Mouse (Mus musculus): ENCODE data around the gene Klhl5. TPM values are rescaled to one million over a fixed set of nuclear protein-coding genes. Genes with fewer than 3 reads are reported as not detected.
A peak's percentile ranks its signal among the peaks of the same experiment; 100 is the strongest.

Gene Klhl5
- polyA plus RNA-seq, 1 experiment: 25.2 TPM

DNA sequence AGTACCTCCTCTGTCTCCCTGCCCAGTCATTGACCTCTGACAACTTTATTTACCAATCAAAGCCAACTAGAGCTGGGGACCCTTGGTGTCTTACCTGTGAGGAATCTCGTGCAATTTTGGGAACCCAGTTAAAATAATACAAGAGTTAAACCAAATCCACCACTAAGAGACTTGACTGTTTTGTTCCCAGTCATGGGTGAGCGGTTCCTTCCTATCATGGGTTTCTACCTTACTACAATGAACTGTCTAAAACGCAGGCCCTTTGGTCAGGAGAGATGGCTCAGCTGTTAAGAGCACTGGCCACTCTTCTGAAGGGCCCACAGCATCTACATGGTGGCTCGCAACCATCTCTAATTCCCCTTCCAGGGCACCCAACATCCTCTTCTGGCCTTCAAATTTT, 25.5 kb upstream of the Klhl5 start:
- H3K27me3 ChIP-seq (replicated peaks; ENCODE audit: control insufficient read depth, insufficient read depth, low read length): no peaks in the 10 kb centered on the region; the same call in 1 of the 2 replicates
- H3K36me3 ChIP-seq (ENCODE audit: control insufficient read depth, insufficient read depth, low read length): no peaks in the 10 kb centered on the region
- 58% methylated on average over 4 of the region's 4 CpGs for WGBS
- no peak for TF ChIP-seq CTCF (conservative IDR thresholded peaks at IDR 0.05; ENCODE audit: insufficient read depth, insufficient read length, low read depth, low read length)
- no peak for TF ChIP-seq POLR2A (IDR thresholded peaks at IDR 0.05; ENCODE audit: low read depth, low read length)
- no peak overlapping the region for H3K4me3 ChIP-seq (ENCODE audit: insufficient read depth, low read depth, low read length)
- peak; percentile 56 for DNase-seq
- no peak overlapping the region for H3K27ac ChIP-seq (ENCODE audit: insufficient read depth, low read depth, low read length)
- H3K4me1 ChIP-seq (ENCODE audit: control insufficient read depth, insufficient read depth, low read length): no peaks in the 10 kb centered on the region

GRCm38 (mm10) chr5:65086522-65086921, 20.8 kb upstream of the Klhl5 start:
- Histone ChIP-seq H3K4me1 (ENCODE audit: control insufficient read depth, insufficient read depth, low read length) (no peaks in the 10 kb centered on the region), H3K27ac (ENCODE audit: insufficient read depth, low read depth, low read length) (peak overlapping the region; percentile 70; the same call in 1 of the 2 replicates), H3K4me3 (ENCODE audit: insufficient read depth, low read depth, low read length) (no peak overlapping the region), H3K36me3 (ENCODE audit: control insufficient read depth, insufficient read depth, low read length) (no peaks in the 10 kb centered on the region), H3K27me3 (replicated peaks; ENCODE audit: control insufficient read depth, insufficient read depth, low read length) (no peaks in the 10 kb centered on the region)
- peak; percentile 92 for DNase-seq
- TF ChIP-seq POLR2A (IDR thresholded peaks at IDR 0.05; ENCODE audit: low read depth, low read length) (no peak), CTCF (conservative IDR thresholded peaks at IDR 0.05; ENCODE audit: insufficient read depth, insufficient read length, low read depth, low read length) (no peak)
- 33% methylated on average over 6 of the region's 6 CpGs for WGBS

DNA sequence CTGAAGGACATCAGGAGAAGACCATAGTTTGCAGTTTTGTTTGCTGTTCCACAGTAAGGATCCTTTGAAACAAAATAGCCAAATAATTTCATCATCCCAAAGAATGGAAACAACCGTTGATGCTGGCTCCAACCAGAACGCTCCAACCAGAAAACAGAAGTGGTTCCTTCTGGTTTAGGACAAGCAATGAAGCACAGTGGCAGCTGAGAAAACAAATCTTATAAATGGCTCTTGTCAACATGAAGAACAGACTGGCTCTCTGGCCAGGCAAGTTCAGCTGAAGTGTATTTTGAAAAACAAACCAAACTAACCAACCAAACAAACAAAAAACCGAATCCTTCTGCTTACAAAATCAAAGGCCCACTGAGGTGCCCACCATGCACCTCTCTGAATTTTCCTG, 17.6 kb upstream of the Klhl5 start:
- Histone ChIP-seq H3K4me1 (ENCODE audit: control insufficient read depth, insufficient read depth, low read length) (no peaks in the 10 kb centered on the region), H3K27me3 (replicated peaks; ENCODE audit: control insufficient read depth, insufficient read depth, low read length) (no peaks in the 10 kb centered on the region), H3K27ac (ENCODE audit: insufficient read depth, low read depth, low read length) (no peak overlapping the region), H3K4me3 (ENCODE audit: insufficient read depth, low read depth, low read length) (no peak overlapping the region), H3K36me3 (ENCODE audit: control insufficient read depth, insufficient read depth, low read length) (no peaks in the 10 kb centered on the region)
- WGBS: 56% methylated on average over 3 of the region's 3 CpGs
- DNase-seq: no peak
- TF ChIP-seq POLR2A (IDR thresholded peaks at IDR 0.05; ENCODE audit: low read depth, low read length) (no peak), CTCF (conservative IDR thresholded peaks at IDR 0.05; ENCODE audit: insufficient read depth, insufficient read length, low read depth, low read length) (no peak)

- no peaks in the 10 kb centered on the region for H3K36me3 ChIP-seq (ENCODE audit: control insufficient read depth, insufficient read depth, low read length)
- no peaks in the 10 kb centered on the region for H3K27me3 ChIP-seq (replicated peaks; ENCODE audit: control insufficient read depth, insufficient read depth, low read length)
- no peak for DNase-seq
- 73% methylated on average over 11 of the region's 11 CpGs for WGBS
- no peak overlapping the region for H3K27ac ChIP-seq (ENCODE audit: insufficient read depth, low read depth, low read length)
- TF ChIP-seq CTCF (conservative IDR thresholded peaks at IDR 0.05; ENCODE audit: insufficient read depth, insufficient read length, low read depth, low read length): no peak
- TF ChIP-seq POLR2A (IDR thresholded peaks at IDR 0.05; ENCODE audit: low read depth, low read length): no peak
- no peaks in the 10 kb centered on the region for H3K4me1 ChIP-seq (ENCODE audit: control insufficient read depth, insufficient read depth, low read length)
- H3K4me3 ChIP-seq (ENCODE audit: insufficient read depth, low read depth, low read length): no peak overlapping the region
Measured at GRCm38 (mm10) chr5:65091184-65091858, 16.0 kb upstream of the Klhl5 start.

DNA sequence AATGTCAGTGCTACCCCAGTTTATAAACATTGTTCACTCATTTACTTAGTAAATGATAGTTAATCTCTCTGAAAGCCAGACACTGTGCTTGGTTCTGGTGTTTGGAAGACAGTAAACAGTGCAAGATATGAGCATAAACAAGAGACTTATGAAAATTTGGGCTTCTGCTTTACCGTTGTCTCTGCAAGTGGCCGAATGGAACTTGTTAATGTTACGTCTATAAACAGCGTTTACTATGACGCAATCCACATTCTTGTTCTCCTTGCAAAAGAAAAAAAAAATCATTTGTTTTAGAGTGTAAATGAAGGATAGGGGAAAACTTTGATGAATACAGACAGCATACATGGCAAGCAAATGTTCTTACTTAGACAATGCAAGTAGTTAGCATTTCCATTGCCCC, 15.4 kb upstream of the Klhl5 start, which contains the start of gene Tmem156:
Gene Tmem156, minus strand, starts transcription at position 212 of the 400 bp plus-strand sequence.
- no peak for DNase-seq
- Histone ChIP-seq H3K36me3 (ENCODE audit: control insufficient read depth, insufficient read depth, low read length) (no peaks in the 10 kb centered on the region), H3K27me3 (replicated peaks; ENCODE audit: control insufficient read depth, insufficient read depth, low read length) (no peaks in the 10 kb centered on the region), H3K4me3 (ENCODE audit: insufficient read depth, low read depth, low read length) (no peak within 1 kb of the TSS), H3K27ac (ENCODE audit: insufficient read depth, low read depth, low read length) (no peak within 1 kb of the TSS), H3K4me1 (ENCODE audit: control insufficient read depth, insufficient read depth, low read length) (no peaks in the 10 kb centered on the region)
- 51% methylated on average over 5 of the region's 5 CpGs for WGBS
- no peak for TF ChIP-seq POLR2A (IDR thresholded peaks at IDR 0.05; ENCODE audit: low read depth, low read length)

DNA sequence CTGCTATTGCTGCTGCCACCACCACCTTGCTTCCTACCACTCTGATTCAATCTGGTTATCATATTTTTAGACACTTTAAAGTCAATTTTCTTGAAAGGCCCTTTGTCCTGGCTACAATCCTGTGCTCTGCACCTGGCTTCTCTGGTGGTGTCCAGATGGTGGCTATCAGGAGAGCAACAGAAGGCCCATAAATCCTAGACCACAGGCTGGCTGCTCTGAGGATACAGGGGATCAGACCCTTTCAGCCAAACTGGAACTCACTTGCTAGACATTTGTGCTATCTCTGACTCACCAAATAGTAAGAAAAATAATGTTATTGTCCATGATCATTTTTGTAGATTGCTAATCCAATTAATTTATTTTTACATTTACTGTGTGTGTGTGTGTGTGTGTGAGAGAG, 13.6 kb upstream of the Klhl5 start:
- H3K4me3 ChIP-seq (ENCODE audit: insufficient read depth, low read depth, low read length): no peak overlapping the region
- no peak for TF ChIP-seq CTCF (conservative IDR thresholded peaks at IDR 0.05; ENCODE audit: insufficient read depth, insufficient read length, low read depth, low read length)
- TF ChIP-seq POLR2A (IDR thresholded peaks at IDR 0.05; ENCODE audit: low read depth, low read length): no peak
- H3K36me3 ChIP-seq (ENCODE audit: control insufficient read depth, insufficient read depth, low read length): no peaks in the 10 kb centered on the region
- peaks cover 8% of the 10 kb centered on the region; the same call in 1 of the 2 replicates for H3K4me1 ChIP-seq (ENCODE audit: control insufficient read depth, insufficient read depth, low read length)
- no peak for DNase-seq
- no peaks in the 10 kb centered on the region for H3K27me3 ChIP-seq (replicated peaks; ENCODE audit: control insufficient read depth, insufficient read depth, low read length)
- no peak overlapping the region for H3K27ac ChIP-seq (ENCODE audit: insufficient read depth, low read depth, low read length)

DNA sequence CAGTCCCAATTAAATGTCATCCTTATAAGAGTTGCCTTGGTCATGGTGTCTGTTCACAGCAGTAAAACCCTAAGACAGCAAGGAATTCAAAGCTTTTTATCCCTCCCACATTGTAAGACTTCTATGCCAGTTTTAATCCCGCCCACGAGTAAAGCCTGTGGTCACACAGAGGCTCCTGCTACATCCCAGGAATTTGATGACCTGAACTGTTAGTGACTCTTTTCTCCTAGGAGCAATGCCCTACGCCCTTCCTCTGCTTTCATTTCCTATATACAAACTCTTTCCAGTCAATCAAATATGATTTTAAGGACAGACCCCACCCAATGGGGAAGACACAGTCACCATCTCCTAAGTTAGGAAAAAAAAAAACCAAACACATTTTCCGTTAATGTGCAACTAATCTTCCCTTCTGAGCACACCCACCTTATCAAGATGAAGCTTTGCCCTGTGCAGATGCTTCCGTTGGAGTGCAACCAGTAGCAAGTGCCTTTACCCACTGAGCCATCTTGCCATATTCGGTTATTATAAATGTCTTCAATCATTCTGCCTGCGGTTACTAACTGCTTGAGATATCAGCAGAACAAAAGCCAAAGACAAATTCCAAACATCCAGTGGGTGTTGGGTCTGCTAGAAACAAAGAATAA, 12.3 kb upstream of the Klhl5 start:
- Histone ChIP-seq H3K36me3 (ENCODE audit: control insufficient read depth, insufficient read depth, low read length) (no peaks in the 10 kb centered on the region), H3K4me1 (ENCODE audit: control insufficient read depth, insufficient read depth, low read length) (peaks cover 8% of the 10 kb centered on the region; the same call in 1 of the 2 replicates), H3K27me3 (replicated peaks; ENCODE audit: control insufficient read depth, insufficient read depth, low read length) (no peaks in the 10 kb centered on the region), H3K4me3 (ENCODE audit: insufficient read depth, low read depth, low read length) (no peak overlapping the region), H3K27ac (ENCODE audit: insufficient read depth, low read depth, low read length) (no peak overlapping the region)
- no peak for TF ChIP-seq CTCF (conservative IDR thresholded peaks at IDR 0.05; ENCODE audit: insufficient read depth, insufficient read length, low read depth, low read length)
- TF ChIP-seq POLR2A (IDR thresholded peaks at IDR 0.05; ENCODE audit: low read depth, low read length): no peak
- no peak for DNase-seq
- 86% methylated on average over 7 of the region's 7 CpGs for WGBS

Measured in kidney, adult 2 months (tissue).